Mouse (Mus musculus): ENCODE results near the gene Olfr1174-ps.

The Olfr1174-ps gene

GRCm38 (mm10) chr2:88315035-88315434 is at the start of gene Olfr1174-ps:
TSS of gene Olfr1174-ps (minus strand) at chr2:88315135.
- DNase-seq, result no peak

- no peak for DNase-seq
Observed at GRCm38 (mm10) chr2:88356304-88356703, 41.4 kb upstream of the Olfr1174-ps start.

GRCm38 (mm10) chr2:88346392-88346791 is 31.5 kb upstream of the Olfr1174-ps start, which contains the start of gene Olfr1177-ps:
TSS of gene Olfr1177-ps (minus strand) at chr2:88346492.
- DNase-seq, result no peak

- DNase-seq, result no peak
Observed at GRCm38 (mm10) chr2:88336421-88336820, 21.5 kb upstream of the Olfr1174-ps start, which contains the start of gene Olfr1176. TSS of gene Olfr1176 (plus strand) at chr2:88336721.

- DNase-seq, result no peak
Observed at GRCm38 (mm10) chr2:88327115-88327514, 12.2 kb upstream of the Olfr1174-ps start, which contains the start of gene Olfr1175-ps. TSS of gene Olfr1175-ps (minus strand) at chr2:88327215.

- no peak for DNase-seq
Observed at GRCm38 (mm10) chr2:88279775-88280174, 35.2 kb downstream of the Olfr1174-ps start, which contains the start of gene Olfr1173. TSS of gene Olfr1173 (minus strand) at chr2:88279875.
